Mouse (Mus musculus) erythroid progenitor cell, adult 5-6 weeks (primary cell): Measurements from ENCODE around the gene Pacsin2. TPM values are rescaled to one million over a fixed set of nuclear protein-coding genes. Genes with fewer than 3 reads are reported as not detected.

Experiments
- ATAC-seq: replicated peaks from 2 replicates; pipeline ENCODE4 v1.8.0; 2016; ENCODE audit warnings: moderate number of reproducible peaks, mild to moderate bottlenecking, moderate TSS enrichment, inconsistent platforms; ENCODE audit not compliant: poor library complexity, low FRiP score, severe bottlenecking
- total RNA-seq, 2 experiments: library from RNA; stranded (forward) in 1 of 2; stranded (reverse) in 1 of 2; fragments of 150-400 nt in 1 of 2; fragments of 186-747, 209-891 nt in 1 of 2; gene quantifications; 2 replicates each; pipeline versions ENCODE4 v1.2.3 to v1.2.4; 2015 to 2017; ENCODE audit warnings: low replicate concordance in 2 of 2

Gene Pacsin2
- total RNA-seq, 2 experiments from 2014 or later, result 81.7 to 145 TPM

- no peak for ATAC-seq
These were observed 10.0 kb downstream of the Pacsin2 start for GRCm38 (mm10) chr15:83454419-83454818.

- ATAC-seq, result no peak
These were observed 10.5 kb downstream of the Pacsin2 start for GRCm38 (mm10) chr15:83453879-83454278.

GRCm38 (mm10) chr15:83452219-83452760, 12.1 kb downstream of the Pacsin2 start:
- no peak for ATAC-seq

- no peak for ATAC-seq
These were observed 12.7 kb downstream of the Pacsin2 start for GRCm38 (mm10) chr15:83451621-83452210.

GRCm38 (mm10) chr15:83450007-83450406, 14.4 kb downstream of the Pacsin2 start:
- no peak for ATAC-seq

- ATAC-seq, result peak; percentile 95
These were observed 15.8 kb downstream of the Pacsin2 start for GRCm38 (mm10) chr15:83448646-83449045.

GRCm38 (mm10) chr15:83447791-83448544, 16.4 kb downstream of the Pacsin2 start:
- ATAC-seq, result no peak

GRCm38 (mm10) chr15:83445908-83446307, 18.5 kb downstream of the Pacsin2 start:
- no peak for ATAC-seq

GRCm38 (mm10) chr15:83445383-83445782, 19.0 kb downstream of the Pacsin2 start:
- ATAC-seq, result no peak

GRCm38 (mm10) chr15:83444425-83444824, 20.0 kb downstream of the Pacsin2 start:
- ATAC-seq, result no peak

- ATAC-seq, result no peak
These were observed 21.8 kb downstream of the Pacsin2 start for GRCm38 (mm10) chr15:83442495-83443037.

GRCm38 (mm10) chr15:83440726-83441125, 23.7 kb downstream of the Pacsin2 start:
- no peak for ATAC-seq

- no peak for ATAC-seq
These were observed 27.9 kb downstream of the Pacsin2 start for GRCm38 (mm10) chr15:83436541-83436940.

GRCm38 (mm10) chr15:83435324-83436090, 28.9 kb downstream of the Pacsin2 start:
- ATAC-seq, result no peak

- no peak for ATAC-seq
These were observed 29.7 kb downstream of the Pacsin2 start for GRCm38 (mm10) chr15:83434692-83435091.

- ATAC-seq, result no peak
These were observed 31.1 kb downstream of the Pacsin2 start for GRCm38 (mm10) chr15:83433344-83433743.

- peak; percentile 89 for ATAC-seq
These were observed 32.0 kb downstream of the Pacsin2 start for GRCm38 (mm10) chr15:83432231-83433031.

- no peak for ATAC-seq
These were observed 33.2 kb downstream of the Pacsin2 start for GRCm38 (mm10) chr15:83430986-83431763.

GRCm38 (mm10) chr15:83430419-83430818, 34.0 kb downstream of the Pacsin2 start:
- ATAC-seq, result no peak
